Mouse (Mus musculus): ENCODE measurements at regions not wholly inside any gene's neighbourhood (a gene's known extent, or its start where the extent isn't known, plus 50 kb on each side); places are given as distances from the start of the nearest gene placed in this dataset.

DNA sequence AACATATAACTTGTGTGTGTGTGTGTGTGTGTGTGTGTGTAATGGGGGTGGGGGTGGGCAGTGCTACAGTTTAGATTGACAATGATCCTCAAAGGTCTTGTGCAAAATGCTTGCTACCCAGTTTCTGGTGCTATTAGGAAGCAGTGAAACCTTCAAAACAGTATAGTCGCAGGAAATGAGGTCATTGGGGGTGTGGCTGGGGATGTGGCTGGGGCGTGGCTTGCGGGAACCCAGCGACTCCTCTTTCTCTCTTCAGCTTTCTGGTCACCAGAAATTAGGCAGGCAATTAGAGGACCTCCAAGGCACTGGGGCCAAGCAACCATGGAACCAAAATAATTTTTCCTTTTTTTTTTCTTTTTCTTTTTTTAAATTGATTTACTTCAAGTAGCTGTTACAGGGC lies 64.0 kb upstream of the Ahctf1 start:
- H3K36me3 ChIP-seq (ENCODE audit: control insufficient read depth, insufficient read depth, low read length): no peaks in the 10 kb centered on the region
- peaks cover 13 to 14% of the 10 kb centered on the region in 2 experiments for H3K4me1 ChIP-seq (ENCODE audit: control insufficient read depth in 2 of 2, insufficient read depth in 2 of 2, low read length in 2 of 2)
- H3K9me3 ChIP-seq (ENCODE audit: control insufficient read depth, low read length): no peaks in the 10 kb centered on the region
- H3K4me2 ChIP-seq (ENCODE audit: low read length): no peak overlapping the region
- no peak overlapping the region for H3K4me3 ChIP-seq (ENCODE audit: control insufficient read depth in 1 of 2, insufficient read depth in 1 of 2, low read depth in 1 of 2, low read length in 2 of 2)
- H3K27ac ChIP-seq (replicated peaks in 1 of 2; ENCODE audit: control insufficient read depth in 1 of 2, insufficient read depth in 1 of 2, low read depth in 2 of 2, low read length in 2 of 2): no peak overlapping the region
- no peak for ATAC-seq (ENCODE audit: insufficient number of reproducible peaks, insufficient read depth, low FRiP score, low read depth)
- WGBS: 85% methylated on average over 4 of the region's 4 CpGs
- no peak overlapping the region for H3K9ac ChIP-seq (ENCODE audit: low read length)
- H3K27me3 ChIP-seq (ENCODE audit: control insufficient read depth, insufficient read depth, low read length): no peaks in the 10 kb centered on the region

DNA sequence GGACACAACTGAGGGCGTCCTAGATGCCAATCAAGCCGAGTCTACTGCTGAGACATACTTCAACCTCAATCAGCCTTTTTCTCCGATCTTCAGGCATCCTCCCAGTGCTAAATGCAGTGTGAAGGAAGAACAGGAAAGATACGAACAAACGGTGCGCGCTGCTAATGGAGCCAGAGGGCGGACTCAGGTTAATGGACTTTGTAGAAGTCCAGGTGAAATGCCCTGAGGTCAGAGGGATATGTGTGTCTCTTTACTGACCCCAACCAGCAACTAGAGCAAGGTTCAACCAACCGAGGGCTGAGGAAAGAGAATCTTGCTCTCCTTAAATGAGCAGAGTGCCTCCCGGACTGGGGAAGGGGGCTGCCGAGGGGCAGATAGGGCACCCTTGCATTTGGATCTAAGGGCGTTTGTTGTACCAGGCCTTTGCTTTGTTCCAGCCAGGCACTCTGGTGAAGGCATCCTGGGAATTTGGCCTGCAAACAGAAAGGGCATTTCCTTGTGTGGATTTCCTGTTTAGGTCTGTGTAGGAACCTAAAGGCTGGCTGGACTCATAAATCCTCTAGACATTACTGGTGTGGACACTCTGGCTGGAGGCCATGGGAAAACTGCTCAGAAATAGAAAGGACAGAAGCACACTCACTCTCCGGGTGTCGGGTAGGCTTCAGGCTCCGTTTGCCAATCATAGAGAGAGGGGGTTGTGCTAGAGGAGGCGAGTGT lies 62.7 kb upstream of the Ahctf1 start:
- Histone ChIP-seq H3K27me3 (ENCODE audit: control insufficient read depth, insufficient read depth, low read length) (no peaks in the 10 kb centered on the region), H3K36me3 (ENCODE audit: control insufficient read depth, insufficient read depth, low read length) (no peaks in the 10 kb centered on the region), H3K4me2 (ENCODE audit: low read length) (peak overlapping the region; percentile 21), H3K9me3 (ENCODE audit: control insufficient read depth, low read length) (no peaks in the 10 kb centered on the region), H3K4me1 (ENCODE audit: control insufficient read depth in 2 of 2, insufficient read depth in 2 of 2, low read length in 2 of 2) (peaks cover 13 to 14% of the 10 kb centered on the region in 2 experiments), H3K9ac (ENCODE audit: low read length) (peak overlapping the region; percentile 38; the same call in 1 of the 2 replicates), H3K4me3 (ENCODE audit: control insufficient read depth in 1 of 2, insufficient read depth in 1 of 2, low read depth in 1 of 2, low read length in 2 of 2) (no peak overlapping the region), H3K27ac (replicated peaks in 1 of 2; ENCODE audit: control insufficient read depth in 1 of 2, insufficient read depth in 1 of 2, low read depth in 2 of 2, low read length in 2 of 2) (peak overlapping the region; percentile 55 to 73)
- 55% methylated on average over 16 of the region's 16 CpGs for WGBS
- ATAC-seq (ENCODE audit: insufficient number of reproducible peaks, insufficient read depth, low FRiP score, low read depth): no peak

GRCm38 (mm10) chr1:179865561-179865960 lies 62.1 kb upstream of the Ahctf1 start:
- 44% methylated on average over 11 of the region's 11 CpGs for WGBS
- Histone ChIP-seq H3K27ac (replicated peaks in 1 of 2; ENCODE audit: control insufficient read depth in 1 of 2, insufficient read depth in 1 of 2, low read depth in 2 of 2, low read length in 2 of 2) (peak overlapping the region; percentile 55 to 73; a peak in 2 of 4 replicates), H3K9me3 (ENCODE audit: control insufficient read depth, low read length) (no peaks in the 10 kb centered on the region), H3K27me3 (ENCODE audit: control insufficient read depth, insufficient read depth, low read length) (no peaks in the 10 kb centered on the region), H3K4me2 (ENCODE audit: low read length) (peak overlapping the region; percentile 21), H3K36me3 (ENCODE audit: control insufficient read depth, insufficient read depth, low read length) (no peaks in the 10 kb centered on the region), H3K4me3 (ENCODE audit: control insufficient read depth in 1 of 2, insufficient read depth in 1 of 2, low read depth in 1 of 2, low read length in 2 of 2) (no peak overlapping the region), H3K4me1 (ENCODE audit: control insufficient read depth in 2 of 2, insufficient read depth in 2 of 2, low read length in 2 of 2) (peaks cover 13 to 14% of the 10 kb centered on the region in 2 experiments), H3K9ac (ENCODE audit: low read length) (no peak overlapping the region)
- peak; percentile 41; the same call in 1 of the 2 replicates for ATAC-seq (ENCODE audit: insufficient number of reproducible peaks, insufficient read depth, low FRiP score, low read depth)

GRCm38 (mm10) chr1:179864537-179865226 lies 61.2 kb upstream of the Ahctf1 start:
- Histone ChIP-seq H3K27me3 (ENCODE audit: control insufficient read depth, insufficient read depth, low read length) (no peaks in the 10 kb centered on the region), H3K9me3 (ENCODE audit: control insufficient read depth, low read length) (no peaks in the 10 kb centered on the region), H3K4me3 (ENCODE audit: control insufficient read depth in 1 of 2, insufficient read depth in 1 of 2, low read depth in 1 of 2, low read length in 2 of 2) (no peak overlapping the region), H3K36me3 (ENCODE audit: control insufficient read depth, insufficient read depth, low read length) (no peaks in the 10 kb centered on the region), H3K27ac (replicated peaks in 1 of 2; ENCODE audit: control insufficient read depth in 1 of 2, insufficient read depth in 1 of 2, low read depth in 2 of 2, low read length in 2 of 2) (no peak overlapping the region), H3K4me2 (ENCODE audit: low read length) (no peak overlapping the region), H3K4me1 (ENCODE audit: control insufficient read depth in 2 of 2, insufficient read depth in 2 of 2, low read length in 2 of 2) (peaks cover 13 to 14% of the 10 kb centered on the region in 2 experiments), H3K9ac (ENCODE audit: low read length) (no peak overlapping the region)
- 81% methylated on average over 5 of the region's 5 CpGs for WGBS
- ATAC-seq (ENCODE audit: insufficient number of reproducible peaks, insufficient read depth, low FRiP score, low read depth): no peak

GRCm38 (mm10) chr1:179863420-179863819 lies 59.9 kb upstream of the Ahctf1 start:
- Histone ChIP-seq H3K9me3 (ENCODE audit: control insufficient read depth, low read length) (no peaks in the 10 kb centered on the region), H3K9ac (ENCODE audit: low read length) (no peak overlapping the region), H3K4me1 (ENCODE audit: control insufficient read depth in 2 of 2, insufficient read depth in 2 of 2, low read length in 2 of 2) (peaks cover 13 to 14% of the 10 kb centered on the region in 2 experiments), H3K36me3 (ENCODE audit: control insufficient read depth, insufficient read depth, low read length) (no peaks in the 10 kb centered on the region), H3K27me3 (ENCODE audit: control insufficient read depth, insufficient read depth, low read length) (no peaks in the 10 kb centered on the region), H3K27ac (replicated peaks in 1 of 2; ENCODE audit: control insufficient read depth in 1 of 2, insufficient read depth in 1 of 2, low read depth in 2 of 2, low read length in 2 of 2) (no peak overlapping the region), H3K4me3 (ENCODE audit: control insufficient read depth in 1 of 2, insufficient read depth in 1 of 2, low read depth in 1 of 2, low read length in 2 of 2) (no peak overlapping the region), H3K4me2 (ENCODE audit: low read length) (no peak overlapping the region)
- ATAC-seq (ENCODE audit: insufficient number of reproducible peaks, insufficient read depth, low FRiP score, low read depth): no peak
- 50% methylated on average over 4 of the region's 4 CpGs for WGBS

DNA sequence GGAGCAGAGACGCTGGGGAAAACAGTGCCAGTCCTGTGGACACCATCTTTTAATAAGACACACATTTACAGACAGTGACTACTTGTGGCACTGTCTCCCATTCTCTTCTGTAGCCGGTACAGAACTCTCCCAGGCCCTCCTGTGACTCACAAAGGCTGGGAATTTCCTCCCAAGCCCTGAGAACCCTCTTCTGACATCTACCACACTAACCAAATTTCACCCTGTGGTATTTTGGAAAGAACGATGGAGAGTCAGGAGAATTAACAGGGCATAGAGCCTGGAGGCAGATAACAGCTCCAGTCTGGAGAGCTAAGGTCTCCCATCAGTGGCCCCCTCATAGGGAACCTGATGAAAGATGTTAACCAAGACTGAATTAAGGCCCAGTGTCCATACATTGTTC lies 59.5 kb upstream of the Ahctf1 start:
- Histone ChIP-seq H3K9ac (ENCODE audit: low read length) (no peak overlapping the region), H3K9me3 (ENCODE audit: control insufficient read depth, low read length) (no peaks in the 10 kb centered on the region), H3K27ac (replicated peaks in 1 of 2; ENCODE audit: control insufficient read depth in 1 of 2, insufficient read depth in 1 of 2, low read depth in 2 of 2, low read length in 2 of 2) (no peak overlapping the region), H3K27me3 (ENCODE audit: control insufficient read depth, insufficient read depth, low read length) (no peaks in the 10 kb centered on the region), H3K4me3 (ENCODE audit: control insufficient read depth in 1 of 2, insufficient read depth in 1 of 2, low read depth in 1 of 2, low read length in 2 of 2) (no peak overlapping the region), H3K4me1 (ENCODE audit: control insufficient read depth in 2 of 2, insufficient read depth in 2 of 2, low read length in 2 of 2) (peaks cover 13 to 14% of the 10 kb centered on the region in 2 experiments), H3K4me2 (ENCODE audit: low read length) (no peak overlapping the region), H3K36me3 (ENCODE audit: control insufficient read depth, insufficient read depth, low read length) (no peaks in the 10 kb centered on the region)
- 35% methylated on average over 3 of the region's 3 CpGs for WGBS
- ATAC-seq (ENCODE audit: insufficient number of reproducible peaks, insufficient read depth, low FRiP score, low read depth): no peak

- Histone ChIP-seq H3K4me1 (ENCODE audit: control insufficient read depth in 2 of 2, insufficient read depth in 2 of 2, low read length in 2 of 2) (peaks cover 13% of the 10 kb centered on the region in 2 experiments), H3K27ac (replicated peaks in 1 of 2; ENCODE audit: control insufficient read depth in 1 of 2, insufficient read depth in 1 of 2, low read depth in 2 of 2, low read length in 2 of 2) (no peak overlapping the region), H3K36me3 (ENCODE audit: control insufficient read depth, insufficient read depth, low read length) (no peaks in the 10 kb centered on the region), H3K4me3 (ENCODE audit: control insufficient read depth in 1 of 2, insufficient read depth in 1 of 2, low read depth in 1 of 2, low read length in 2 of 2) (no peak overlapping the region), H3K9me3 (ENCODE audit: control insufficient read depth, low read length) (no peaks in the 10 kb centered on the region), H3K27me3 (ENCODE audit: control insufficient read depth, insufficient read depth, low read length) (no peaks in the 10 kb centered on the region), H3K4me2 (ENCODE audit: low read length) (no peak overlapping the region), H3K9ac (ENCODE audit: low read length) (no peak overlapping the region)
- 84% methylated on average over 3 of the region's 3 CpGs for WGBS
- ATAC-seq (ENCODE audit: insufficient number of reproducible peaks, insufficient read depth, low FRiP score, low read depth): no peak
These were observed 58.3 kb upstream of the Ahctf1 start for GRCm38 (mm10) chr1:179861776-179862175.

Data from heart, embryonic 14.5 days (tissue).